Mouse (Mus musculus): ENCODE results near the gene Fnbp1.
A peak's percentile ranks its signal among the peaks of the same experiment; 100 is the strongest.

The Fnbp1 gene

GRCm38 (mm10) chr2:31147054-31147453 lies 5.2 kb upstream of the Fnbp1 start:
- DNase-seq: no peak

GRCm38 (mm10) chr2:31144901-31145300 lies 3.1 kb upstream of the Fnbp1 start:
- no peak for DNase-seq

- DNase-seq: no peak
Observed at GRCm38 (mm10) chr2:31143768-31144695, 2.2 kb upstream of the Fnbp1 start.

GRCm38 (mm10) chr2:31143326-31143725 lies 1.5 kb upstream of the Fnbp1 start:
- no peak for DNase-seq

GRCm38 (mm10) chr2:31142505-31142904 lies 697 bp upstream of the Fnbp1 start:
- no peak for DNase-seq

GRCm38 (mm10) chr2:31141074-31141866 lies 538 bp downstream of the Fnbp1 start:
- peak; percentile 50 for DNase-seq

GRCm38 (mm10) chr2:31140772-31141073 lies 1.1 kb downstream of the Fnbp1 start:
- DNase-seq: no peak

GRCm38 (mm10) chr2:31139991-31140771 lies 1.6 kb downstream of the Fnbp1 start:
- DNase-seq: no peak

GRCm38 (mm10) chr2:31139174-31139632 lies 2.6 kb downstream of the Fnbp1 start:
- no peak for DNase-seq

GRCm38 (mm10) chr2:31137018-31137590 lies 4.7 kb downstream of the Fnbp1 start:
- DNase-seq: no peak

- DNase-seq: no peak
Observed at GRCm38 (mm10) chr2:31136338-31136737, 5.5 kb downstream of the Fnbp1 start.

- DNase-seq: no peak
Observed at GRCm38 (mm10) chr2:31135512-31135931, 6.3 kb downstream of the Fnbp1 start.

GRCm38 (mm10) chr2:31133981-31134380 lies 7.8 kb downstream of the Fnbp1 start:
- DNase-seq: no peak

- DNase-seq: no peak
Observed at GRCm38 (mm10) chr2:31132682-31133081, 9.1 kb downstream of the Fnbp1 start.

- DNase-seq: no peak
Observed at GRCm38 (mm10) chr2:31130815-31131299, 11.0 kb downstream of the Fnbp1 start.

GRCm38 (mm10) chr2:31129742-31130518 lies 11.9 kb downstream of the Fnbp1 start:
- DNase-seq: no peak

- DNase-seq: no peak
Observed at GRCm38 (mm10) chr2:31127899-31128298, 13.9 kb downstream of the Fnbp1 start.

- DNase-seq: no peak
Observed at GRCm38 (mm10) chr2:31127219-31127618, 14.6 kb downstream of the Fnbp1 start.

GRCm38 (mm10) chr2:31126048-31126447 lies 15.8 kb downstream of the Fnbp1 start:
- DNase-seq: no peak

- no peak for DNase-seq
Observed at GRCm38 (mm10) chr2:31125156-31125555, 16.7 kb downstream of the Fnbp1 start.

- no peak for DNase-seq
Observed at GRCm38 (mm10) chr2:31124694-31125093, 17.1 kb downstream of the Fnbp1 start.

GRCm38 (mm10) chr2:31123493-31123892 lies 18.3 kb downstream of the Fnbp1 start:
- DNase-seq: no peak

Measured in kidney, adult 18-20 months (tissue).